Mouse (Mus musculus) stomach, adult 2 months (tissue): Measurements from ENCODE around the gene Knstrn. TPM values are rescaled to one million over a fixed set of nuclear protein-coding genes. Genes with fewer than 3 reads are reported as not detected.

Experiments
- polyA plus RNA-seq: library from polyadenylated mRNA; depleted of rRNA; stranded (reverse); fragments of >200 nt; gene quantifications from 2 replicates; pipeline ENCODE4 v1.2.3, GENCODE M21; 2012; rRNA removed

Knstrn gene
- polyA plus RNA-seq: 1.6 TPM in 2 replicates

DNA sequence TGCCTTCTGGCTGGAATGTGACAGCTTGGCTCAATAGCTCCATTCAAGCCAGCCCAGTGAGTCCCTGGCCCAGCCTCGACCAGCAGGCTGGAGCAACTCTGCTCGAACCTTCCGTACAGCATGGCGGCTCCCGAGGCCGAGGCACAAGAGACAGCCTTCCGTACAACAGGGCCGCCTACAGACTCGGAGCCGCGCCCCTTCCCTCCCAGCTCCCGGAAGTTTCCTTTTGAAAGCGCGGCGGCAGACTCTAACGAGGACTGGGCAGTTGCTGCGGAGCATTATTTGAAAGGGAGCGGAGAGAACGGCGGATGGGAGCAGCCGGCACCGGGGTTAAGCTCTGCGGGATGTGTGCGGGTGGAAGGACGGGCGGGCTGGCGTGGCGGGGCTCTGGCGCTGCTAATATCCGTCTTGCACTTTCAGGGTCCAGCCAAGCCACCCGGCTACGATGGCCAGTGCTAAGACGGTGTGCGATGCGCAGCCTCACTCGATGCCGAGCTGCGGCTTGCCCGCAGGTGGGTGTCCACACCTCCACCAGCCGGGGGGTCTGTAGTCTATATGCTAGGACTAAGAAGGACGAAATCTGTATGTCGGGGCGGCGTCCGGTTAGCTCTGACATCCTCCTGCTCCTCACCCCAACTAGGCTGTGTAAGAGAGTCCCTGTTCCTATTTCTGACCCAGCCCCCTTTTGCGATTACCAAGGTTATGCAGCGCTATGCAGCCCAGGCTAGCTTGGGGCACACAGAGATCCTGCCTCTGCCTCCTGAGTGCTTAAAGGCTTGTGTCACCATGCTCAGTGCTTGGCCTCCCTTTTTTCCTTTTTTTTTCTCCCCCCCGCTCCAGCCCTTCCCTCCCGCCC is at the start of gene Knstrn:
Gene Knstrn, plus strand, starts transcription at position 23 of the 856 bp plus-strand sequence.

DNA sequence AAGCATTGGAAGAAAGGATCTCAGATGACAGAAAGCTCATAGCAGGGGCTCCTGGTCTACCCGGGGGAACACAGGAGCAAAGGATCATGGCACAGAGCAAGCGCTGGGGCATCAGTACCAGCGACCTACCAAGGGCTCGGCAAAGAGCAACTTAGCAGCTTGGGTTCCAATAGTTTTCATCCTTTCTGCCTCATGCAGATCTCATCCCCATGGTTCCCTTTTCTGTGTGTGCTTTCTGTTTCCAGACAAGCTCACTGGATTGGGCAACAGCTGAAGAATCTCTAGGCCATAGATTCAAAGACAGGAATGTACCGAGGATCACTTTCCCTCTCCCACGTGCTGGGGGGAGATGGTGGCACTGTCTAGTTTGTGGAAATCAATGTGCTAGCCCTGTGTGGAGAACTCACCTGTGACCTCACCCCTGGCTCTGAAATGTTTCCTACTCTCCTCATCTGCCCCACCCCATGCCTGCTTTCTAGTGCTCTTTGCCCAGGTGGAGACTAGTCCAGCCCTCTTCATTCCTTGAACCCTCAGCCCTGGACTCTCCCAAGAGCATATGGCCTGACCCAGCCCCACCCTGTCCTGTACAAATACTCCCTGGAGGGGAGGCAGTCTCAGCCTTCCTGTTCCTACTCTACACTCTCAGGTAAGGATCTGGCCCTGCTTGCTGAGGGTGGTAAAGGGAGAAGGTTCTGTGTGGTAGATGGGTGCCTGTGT is 41.5 kb upstream of the Knstrn start, which contains the start of gene Phgr1:
Gene Phgr1, plus strand, starts transcription at position 612 of the 717 bp plus-strand sequence.

DNA sequence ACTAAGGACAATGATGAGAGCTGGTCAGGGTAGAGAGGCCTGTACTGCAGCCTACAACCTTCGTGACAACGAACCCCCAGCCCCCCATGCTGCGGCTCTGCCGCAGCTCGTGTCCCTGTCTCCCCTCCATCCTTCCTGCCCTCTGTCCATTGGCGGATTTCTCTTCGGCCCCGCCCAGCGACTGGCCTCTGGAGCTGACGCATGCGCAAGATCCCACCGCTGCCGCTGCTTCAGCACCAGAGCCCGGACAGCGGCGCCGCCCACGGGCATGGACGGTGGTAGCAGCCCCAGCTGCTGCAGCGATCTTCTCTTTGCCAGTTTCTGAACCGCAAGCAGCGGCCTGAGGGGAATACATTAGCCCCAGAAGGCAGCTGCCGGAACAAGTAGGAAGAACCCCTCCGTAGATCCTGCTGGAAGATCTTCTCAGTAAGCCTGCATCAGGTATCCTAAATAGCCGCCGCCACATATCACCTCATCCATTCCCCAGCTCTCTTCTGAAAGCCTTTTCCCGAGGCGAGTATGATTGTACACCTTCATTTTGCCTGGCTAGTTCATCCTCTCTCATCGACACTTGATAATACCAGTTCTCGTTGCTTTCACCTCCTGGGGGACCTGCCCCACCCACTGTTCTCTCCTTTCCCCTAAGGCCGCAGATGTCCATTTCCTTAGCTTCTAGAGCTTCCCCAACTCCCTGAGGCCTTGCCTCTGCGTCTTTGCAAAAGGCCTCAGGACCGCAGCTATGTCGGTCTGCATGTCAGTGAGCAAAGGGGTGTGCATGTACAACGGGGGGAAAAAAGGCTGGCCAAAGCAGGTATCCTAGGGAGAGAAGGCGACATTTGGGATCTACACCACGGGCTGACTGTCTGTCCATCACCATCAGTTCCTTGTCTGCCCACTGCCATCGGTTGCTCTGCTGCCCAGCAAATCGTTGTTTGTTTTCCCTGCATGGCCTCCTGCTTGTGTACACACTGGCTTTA is 34.0 kb upstream of the Knstrn start, which contains the start of gene Disp2:
Gene Disp2, plus strand, starts transcription at position 216 of the 977 bp plus-strand sequence.

DNA sequence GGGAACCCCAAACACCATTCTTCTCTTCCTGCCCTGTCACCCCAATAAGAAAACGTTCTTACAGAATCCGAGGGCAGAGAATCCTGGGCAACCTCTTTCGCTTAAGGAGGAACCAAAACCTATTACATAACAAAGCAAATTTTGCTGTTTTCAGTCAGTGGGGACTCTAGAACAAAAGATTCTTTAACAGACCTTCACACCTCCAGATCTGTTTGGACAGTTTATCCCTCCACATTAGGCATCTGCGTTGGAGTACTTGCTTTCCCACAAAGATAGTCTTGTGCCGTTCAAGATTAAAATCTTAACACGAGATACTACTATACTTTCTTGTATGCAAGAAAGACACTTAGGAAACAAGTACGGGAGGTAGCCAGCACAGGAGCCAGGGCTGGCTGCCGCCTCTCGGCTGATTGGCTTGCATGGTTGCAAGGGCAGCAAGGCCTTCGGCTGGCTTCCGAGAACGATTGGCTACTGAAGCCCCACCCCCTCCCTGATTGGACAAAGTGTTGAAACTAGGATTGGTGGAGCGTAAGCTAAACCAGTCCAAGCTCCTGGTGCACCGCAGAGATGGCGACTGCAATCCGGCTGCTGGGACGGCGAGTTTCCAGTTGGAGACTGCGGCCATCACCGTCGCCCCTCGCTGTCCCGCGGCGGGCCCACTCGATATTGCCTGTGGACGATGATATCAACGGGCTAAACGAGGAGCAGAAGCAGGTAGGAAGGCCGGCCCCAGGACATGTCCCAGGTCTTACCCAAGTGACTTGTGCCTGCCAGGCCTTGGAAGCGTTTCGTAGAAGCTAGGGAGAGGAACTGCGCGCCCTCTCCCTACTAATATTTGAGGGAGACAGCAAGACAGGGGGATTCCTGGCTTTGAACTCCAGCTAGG is 47.9 kb downstream of the Knstrn start, which contains the start of gene Ivd:
Gene Ivd, plus strand, starts transcription at position 501 of the 886 bp plus-strand sequence.

DNA sequence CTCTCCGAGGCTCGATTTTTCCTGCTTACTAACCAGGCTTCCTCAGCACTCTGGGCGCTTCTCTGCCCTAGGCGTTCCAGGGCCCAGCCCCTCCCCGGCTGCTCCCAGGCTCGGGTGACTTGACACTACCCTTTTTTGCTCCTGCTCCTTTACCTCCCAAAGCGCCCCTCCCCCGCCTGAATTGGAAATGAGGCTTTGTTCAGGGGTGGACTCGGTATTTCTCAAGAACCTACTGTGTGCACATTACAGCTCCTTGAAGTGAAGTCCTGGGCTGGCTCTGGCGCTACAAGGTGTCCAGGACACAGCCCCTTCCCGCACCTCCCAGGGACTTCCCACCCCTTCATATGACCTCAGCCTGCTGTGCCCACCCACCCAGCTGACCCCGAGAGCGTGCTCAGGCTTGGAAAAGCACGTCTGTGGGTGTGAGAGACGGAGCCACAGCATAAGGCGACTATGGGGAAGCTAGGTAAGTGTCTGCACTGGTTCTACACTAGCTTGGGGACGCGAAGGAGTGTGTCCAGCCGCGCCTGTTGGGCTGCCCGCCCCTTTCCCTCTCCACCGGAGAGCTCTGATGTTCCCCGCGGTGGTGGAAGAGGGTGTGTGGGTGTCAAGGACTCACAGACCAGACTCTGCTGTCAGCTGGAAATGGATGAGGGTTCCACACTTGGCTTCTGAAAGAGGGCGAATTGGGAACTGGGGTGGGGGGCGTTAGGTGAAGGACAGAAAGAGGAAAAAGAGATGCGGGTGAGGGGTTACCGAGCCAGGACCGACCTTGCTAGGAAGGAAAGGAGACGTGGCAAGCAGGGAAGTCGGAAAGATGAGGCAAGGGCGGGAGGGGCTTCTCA is 86.4 kb downstream of the Knstrn start, which contains the start of gene Bahd1:
Gene Bahd1, plus strand, starts transcription at position 397 of the 845 bp plus-strand sequence.

Other genes with a start within 250 kb of the Knstrn start
- 0.99 and 1.5 TPM in 2 replicates for gene Bub1b, start 215.8 kb upstream of the Knstrn start, polyA plus RNA-seq
- gene Pak6, start 150.7 kb upstream of the Knstrn start, polyA plus RNA-seq: 6.0 and 6.6 TPM in 2 replicates
- gene Ankrd63, start 110.0 kb upstream of the Knstrn start, polyA plus RNA-seq: 0.19 and 0.31 TPM in 2 replicates
- gene Plcb2, start 85.6 kb upstream of the Knstrn start, polyA plus RNA-seq: 0.98 and 1.3 TPM in 2 replicates
- gene Inafm2, start 68.2 kb upstream of the Knstrn start, polyA plus RNA-seq: 7.5 and 14.6 TPM in 2 replicates
- 4.7 and 6.0 TPM in 2 replicates for gene Ccdc9b, start 51.3 kb upstream of the Knstrn start, polyA plus RNA-seq
- 507 and 624 TPM in 2 replicates for gene Phgr1, start 41.2 kb upstream of the Knstrn start, polyA plus RNA-seq
- gene Disp2, start 34.3 kb upstream of the Knstrn start, polyA plus RNA-seq: 1.5 and 1.9 TPM in 2 replicates
- gene Ivd, start 48.0 kb downstream of the Knstrn start, polyA plus RNA-seq: 40.4 and 46.1 TPM in 2 replicates
- gene Bahd1, start 86.4 kb downstream of the Knstrn start, polyA plus RNA-seq: 9.9 and 11.9 TPM in 2 replicates
- 4.3 and 6.2 TPM in 2 replicates for gene Chst14, start 112.5 kb downstream of the Knstrn start, polyA plus RNA-seq
- gene Ccdc32, start 215.4 kb downstream of the Knstrn start, polyA plus RNA-seq: 1.2 and 2.2 TPM in 2 replicates
- gene Rpusd2, start 220.8 kb downstream of the Knstrn start, polyA plus RNA-seq: 0.45 and 1.2 TPM in 2 replicates
- 0.04 TPM in 2 replicates for gene Knl1, start 233.1 kb downstream of the Knstrn start, polyA plus RNA-seq